Mouse (Mus musculus) neural tube, embryonic 11.5 days (tissue): ENCODE results near the gene Csad. TPM values are rescaled to one million over a fixed set of nuclear protein-coding genes. Genes with fewer than 3 reads are reported as not detected.

Experiments
- ATAC-seq: fragments of 200-750 bp; cut with Nextera tagmentation; 2 replicates; pipeline ENCODE4 v1.8.0; 2017; ENCODE audit warnings: moderate number of reproducible peaks, mild to moderate bottlenecking, moderate TSS enrichment, moderate library complexity; ENCODE audit not compliant: insufficient read depth, low FRiP score, low TSS enrichment
- DNase-seq: peaks from one replicate; pipeline ENCODE4 v3.0.0-alpha.2; 2015; ENCODE audit warnings: low spot score
- H3K27ac ChIP-seq: fragments of 300-500 bp; sonication (generic); 2 replicates; pipeline ENCODE4 v1.5.1; 2014; ENCODE audit warnings: low read depth, mild to moderate bottlenecking, low read length
- H3K27me3 ChIP-seq: fragments of 300-500 bp; sonication (generic); 2 replicates; pipeline ENCODE4 v1.6.1; 2014; ENCODE audit warnings: mild to moderate bottlenecking, low read length, mixed read lengths; ENCODE audit not compliant: control insufficient read depth, insufficient read depth
- H3K36me3 ChIP-seq: fragments of 300-500 bp; sonication (generic); 2 replicates; pipeline ENCODE4 v1.6.1; 2014; ENCODE audit warnings: mild to moderate bottlenecking, low read length, moderate library complexity, mixed read lengths; ENCODE audit not compliant: control insufficient read depth, insufficient read depth
- H3K4me1 ChIP-seq: fragments of 300-500 bp; sonication (generic); 2 replicates; pipeline ENCODE4 v1.6.1; 2014; ENCODE audit warnings: low read length, mixed read lengths; ENCODE audit not compliant: control insufficient read depth, insufficient read depth
- H3K4me2 ChIP-seq: fragments of 300-500 bp; sonication (generic); 2 replicates; pipeline ENCODE4 v1.6.1; 2014; ENCODE audit warnings: low read depth, mild to moderate bottlenecking, moderate library complexity
- H3K4me3 ChIP-seq: fragments of 300-500 bp; sonication (generic); 2 replicates; pipeline ENCODE4 v1.5.1; 2014; ENCODE audit warnings: low read depth, low read length
- H3K9ac ChIP-seq: fragments of 300-500 bp; sonication (generic); 2 replicates; pipeline ENCODE4 v1.6.1; 2014; ENCODE audit warnings: mild to moderate bottlenecking, low read length
- H3K9me3 ChIP-seq: fragments of 300-500 bp; sonication (generic); 2 replicates; pipeline ENCODE4 v1.6.1; 2016; ENCODE audit warnings: low read length; ENCODE audit not compliant: control insufficient read depth
- WGBS: fragments of 180-500 bp; shearing (Covaris S2); extraction: QIAGEN DNeasy Blood & Tissue Kit; methylation state at CpG from one replicate; pipeline ENCODE4 v1.1.7; 2014; 5-methylcytosine and 5-hydroxymethylcytosine counted together
- polyA plus RNA-seq: library from polyadenylated mRNA; unstranded; fragments of >200 nt; fragmentation: Nextera tagmentation; extraction: Ambion mirVana; gene quantifications from 2 replicates; pipeline ENCODE4 v1.2.1, GENCODE M21; 2014

Csad gene
- polyA plus RNA-seq, 1 experiment from 2014 or later: 32.8 TPM

DNA sequence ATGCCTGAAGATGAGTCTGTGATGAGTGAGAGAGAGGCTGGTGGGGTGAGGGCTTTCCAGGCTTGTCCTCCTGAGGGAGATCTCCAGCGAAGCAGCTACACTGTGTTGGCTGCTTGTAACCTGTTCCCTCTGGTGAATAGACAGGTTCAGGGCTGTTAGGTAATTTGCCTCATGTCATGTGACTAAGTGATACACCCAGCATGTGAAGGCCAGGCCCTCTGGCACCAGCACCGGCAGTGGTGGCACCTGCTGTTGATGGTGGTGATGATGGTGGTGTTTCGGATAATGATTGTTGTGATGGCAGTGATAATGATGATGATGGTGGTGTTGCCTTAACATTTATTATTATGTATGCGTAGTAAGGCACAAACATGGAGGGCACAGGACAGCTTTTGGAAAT is 6.3 kb upstream of the Csad start:
- Histone ChIP-seq H3K4me3 (no peak overlapping the region), H3K9ac (no peak overlapping the region), H3K27me3 (no peaks in the 10 kb centered on the region), H3K27ac (no peak overlapping the region), H3K4me2 (no peak overlapping the region), H3K4me1 (peaks cover 3% of the 10 kb centered on the region; the same call in 1 of the 2 replicates), H3K9me3 (no peaks in the 10 kb centered on the region), H3K36me3 (peaks cover 20% of the 10 kb centered on the region)
- WGBS: 94% methylated on average over 4 of the region's 4 CpGs
- DNase-seq (no peak), ATAC-seq (no peak)

DNA sequence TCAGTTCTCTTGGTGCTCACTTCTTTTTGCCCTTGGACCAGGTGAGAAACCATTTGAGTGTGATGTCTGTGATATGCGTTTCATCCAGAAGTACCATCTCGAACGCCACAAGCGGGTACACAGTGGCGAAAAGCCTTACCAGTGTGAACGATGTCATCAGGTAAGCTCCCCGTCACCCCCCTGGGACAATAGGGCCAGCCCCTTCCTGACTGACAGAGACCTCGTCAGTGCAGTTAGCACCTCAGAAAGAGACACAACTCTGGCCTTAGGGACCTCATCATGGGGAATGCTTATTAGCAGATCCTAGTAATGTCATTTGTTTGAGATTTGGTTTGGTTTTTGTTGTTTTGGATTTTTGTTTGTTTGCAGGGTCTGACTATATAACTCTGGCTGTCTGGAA is 4.6 kb upstream of the Csad start:
- Histone ChIP-seq H3K27ac (no peak overlapping the region), H3K9ac (no peak overlapping the region), H3K4me3 (no peak overlapping the region), H3K9me3 (no peaks in the 10 kb centered on the region), H3K36me3 (peaks cover 16% of the 10 kb centered on the region), H3K4me1 (peaks cover 11% of the 10 kb centered on the region), H3K27me3 (no peaks in the 10 kb centered on the region), H3K4me2 (no peak overlapping the region)
- WGBS: 90% methylated on average over 8 of the region's 8 CpGs
- no peak for ATAC-seq
- DNase-seq: no peak

- DNase-seq (no peak), ATAC-seq (no peak)
- whole genome bisulfite sequencing: 89% methylated on average over 9 of the region's 9 CpGs
- H3K4me3 ChIP-seq: no peak overlapping the region
- no peaks in the 10 kb centered on the region for H3K27me3 ChIP-seq
- peaks cover 14% of the 10 kb centered on the region for H3K36me3 ChIP-seq
- no peak overlapping the region for H3K4me2 ChIP-seq
- H3K27ac ChIP-seq: no peak overlapping the region
- peaks cover 11% of the 10 kb centered on the region for H3K4me1 ChIP-seq
- no peak overlapping the region for H3K9ac ChIP-seq
- no peaks in the 10 kb centered on the region for H3K9me3 ChIP-seq
Measured at GRCm38 (mm10) chr15:102208092-102208561, 3.6 kb upstream of the Csad start.

DNA sequence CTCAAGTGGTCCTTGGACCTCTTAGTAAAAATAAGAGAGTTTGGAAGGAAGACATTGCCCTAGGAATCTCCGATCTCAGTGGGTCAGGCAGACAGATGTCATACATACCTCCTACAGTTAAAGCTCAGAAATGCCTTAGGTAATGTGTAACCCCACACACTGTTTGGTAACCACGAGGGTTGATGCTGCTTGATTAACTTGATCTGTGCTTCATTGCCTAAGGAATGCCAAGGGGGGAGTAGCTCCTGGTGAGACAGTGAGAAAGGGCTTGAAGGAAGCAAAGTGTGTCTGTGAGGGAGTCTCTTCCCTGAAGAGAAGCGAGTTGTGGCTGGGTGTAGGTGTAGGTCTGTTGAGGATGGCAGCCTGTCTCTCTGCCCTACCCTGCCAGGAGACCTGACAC is 2.8 kb upstream of the Csad start:
- DNase-seq: no peak
- WGBS: 84% methylated on average over 3 of the region's 3 CpGs
- peaks cover 13% of the 10 kb centered on the region for H3K4me1 ChIP-seq
- ATAC-seq: no peak
- H3K36me3 ChIP-seq: peaks cover 9% of the 10 kb centered on the region
- H3K27me3 ChIP-seq: no peaks in the 10 kb centered on the region
- H3K4me3 ChIP-seq: no peak overlapping the region
- H3K9me3 ChIP-seq: no peaks in the 10 kb centered on the region
- H3K27ac ChIP-seq: no peak overlapping the region
- no peak overlapping the region for H3K9ac ChIP-seq
- H3K4me2 ChIP-seq: no peak overlapping the region

- Histone ChIP-seq H3K4me2 (peak overlapping the region; percentile 50), H3K4me1 (peaks cover 13% of the 10 kb centered on the region), H3K9me3 (no peaks in the 10 kb centered on the region), H3K27me3 (no peaks in the 10 kb centered on the region), H3K9ac (peak overlapping the region; percentile 2; the same call in 1 of the 2 replicates), H3K36me3 (peaks cover 9% of the 10 kb centered on the region), H3K4me3 (peak overlapping the region; percentile 6), H3K27ac (no peak overlapping the region)
- ATAC-seq (no peak), DNase-seq (no peak)
- 71% methylated on average over 8 of the region's 8 CpGs for WGBS
Measured at GRCm38 (mm10) chr15:102205779-102206178, 1.3 kb upstream of the Csad start.

DNA sequence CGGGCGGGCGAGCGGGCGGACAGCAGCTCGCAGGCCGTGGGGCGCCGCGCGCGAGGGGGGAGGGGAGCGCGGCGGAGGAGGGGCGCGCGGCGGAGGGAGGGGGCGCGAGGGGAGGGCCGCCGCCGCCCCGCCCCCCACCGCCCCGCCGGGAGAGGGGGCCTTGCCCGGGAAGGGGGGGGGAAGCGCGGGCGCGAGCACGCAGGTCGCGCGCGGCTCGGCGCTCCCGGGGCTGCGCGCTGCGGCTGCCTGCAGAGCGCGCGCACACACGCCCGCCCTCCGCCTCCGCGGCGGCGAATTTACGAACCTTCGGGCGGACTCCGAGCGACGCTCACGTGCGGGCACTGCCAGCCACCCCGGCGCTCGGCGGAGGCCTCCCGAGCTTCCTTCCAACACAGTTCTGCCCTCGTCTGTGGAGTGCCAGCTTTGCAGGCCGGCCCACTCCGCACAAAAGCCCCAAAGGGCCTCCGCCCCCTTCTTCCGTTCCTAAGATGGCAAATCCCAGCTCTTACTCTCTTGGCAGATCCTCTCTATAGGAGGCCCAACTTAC is 616 bp downstream of the Csad start:
- Histone ChIP-seq H3K27ac (peak overlapping the region; percentile 99), H3K9ac (peak overlapping the region; percentile 96), H3K4me1 (peaks cover 13% of the 10 kb centered on the region), H3K9me3 (no peaks in the 10 kb centered on the region), H3K4me3 (peak overlapping the region; percentile 92), H3K4me2 (peak overlapping the region; percentile 50), H3K27me3 (no peaks in the 10 kb centered on the region), H3K36me3 (peaks cover 4% of the 10 kb centered on the region; the same call in 1 of the 2 replicates)
- ATAC-seq (0 out of 2 replicates have a peak, but pooled peaks have one; percentile 24), DNase-seq (peak; percentile 74)
- under 1% methylated on average over 37 of the region's 72 CpGs for WGBS

- H3K9me3 ChIP-seq: no peaks in the 10 kb centered on the region
- H3K27ac ChIP-seq: peak within 1 kb of the TSS; percentile 99
- H3K9ac ChIP-seq: peak within 1 kb of the TSS; percentile 96
- peak within 1 kb of the TSS; percentile 92 for H3K4me3 ChIP-seq
- peak; percentile 94 for ATAC-seq
- H3K27me3 ChIP-seq: no peaks in the 10 kb centered on the region
- peaks cover 13% of the 10 kb centered on the region for H3K4me1 ChIP-seq
- H3K4me2 ChIP-seq: peak within 1 kb of the TSS; percentile 50
- H3K36me3 ChIP-seq: peaks cover 2% of the 10 kb centered on the region; the same call in 1 of the 2 replicates
- under 1% methylated on average over 55 of the region's 68 CpGs for WGBS
- peak; percentile 98 for DNase-seq
Measured at GRCm38 (mm10) chr15:102202971-102203834, 1.3 kb downstream of the Csad start, which contains the start of gene Zfp740. Gene Zfp740 (plus strand): TSS chr15:102203249.

DNA sequence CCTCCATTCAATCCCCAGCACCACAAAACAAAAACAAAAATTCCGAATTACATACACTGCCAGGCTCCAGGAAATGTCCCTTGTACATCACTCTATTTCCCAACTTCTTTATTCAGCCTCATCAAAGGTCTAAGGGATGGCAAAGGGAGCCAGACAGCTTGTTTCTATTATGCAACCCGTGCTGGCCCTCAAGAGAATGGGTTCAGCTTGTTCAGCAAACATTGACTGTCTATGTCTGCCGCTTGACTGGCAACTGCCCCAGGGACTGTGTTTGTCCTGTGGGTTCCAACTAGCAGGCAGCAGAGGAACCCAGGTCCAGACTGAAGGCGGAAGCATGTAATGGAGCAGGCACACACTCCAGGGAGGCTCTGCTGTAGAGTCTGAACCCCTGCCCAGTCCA is 5.7 kb downstream of the Csad start:
- no peaks in the 10 kb centered on the region for H3K36me3 ChIP-seq
- no peak for DNase-seq
- no peak for ATAC-seq
- H3K4me3 ChIP-seq: no peak overlapping the region
- H3K4me1 ChIP-seq: 0 out of 2 replicates have a peak, but pooled peaks cover 3% of the 10 kb centered on the region
- no peaks in the 10 kb centered on the region for H3K27me3 ChIP-seq
- H3K27ac ChIP-seq: no peak overlapping the region
- WGBS: 90% methylated on average over 4 of the region's 4 CpGs
- no peak overlapping the region for H3K9ac ChIP-seq
- H3K4me2 ChIP-seq: no peak overlapping the region
- H3K9me3 ChIP-seq: no peaks in the 10 kb centered on the region
